Comparison of ENCODE assay signal across 28 mouse cellular contexts in the genomic region with DNA sequence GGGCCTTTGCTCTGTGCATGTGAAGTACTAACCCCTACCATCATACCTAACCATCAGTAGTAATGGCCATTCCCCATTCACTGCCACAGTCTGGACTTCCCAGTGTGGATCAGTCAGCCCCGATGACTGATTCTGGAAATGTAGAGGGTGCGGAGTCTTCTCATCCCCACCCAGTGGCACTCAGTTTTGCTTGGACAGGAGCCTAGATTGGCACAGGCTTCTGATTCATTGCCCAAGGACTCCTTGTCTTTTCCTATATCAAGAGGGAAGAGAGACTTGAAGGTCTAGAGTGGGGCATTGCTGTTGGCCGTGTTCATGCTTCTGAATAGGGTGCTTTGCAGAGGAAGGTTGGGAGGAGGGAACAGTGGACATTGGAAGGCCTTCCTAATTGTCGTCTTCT.
"Had no signal": no experiment of that assay in that cellular context is flagged by ENCODE, and none has a peak within 500 bp of the region (broad histone marks: within the 10 kb centered on the region; RNA-seq: fewer than 3 reads in every experiment).

No protein-coding gene starts in this region.

- ATAC-seq: hindbrain, embryonic 16.5 days; inflammation-experienced regulatory T-cells, adult 6 months; intestine, embryonic 15.5 days; intestine, postnatal 0 days; liver, postnatal 0 days had no signal

- H3K27ac ChIP-seq: gastrocnemius, adult 2 months; heart, adult 2 months; heart, embryonic 13.5 days; heart, embryonic 15.5 days; hindbrain, embryonic 10.5 days; hindbrain, embryonic 12.5 days; hindbrain, embryonic 14.5 days; intestine, embryonic 15.5 days; left cerebral cortex, adult 2 months; limb, embryonic 10.5 days; limb, embryonic 12.5 days; liver, embryonic 13.5 days; liver, embryonic 15.5 days had no signal

- H3K4me3 ChIP-seq: gastrocnemius, adult 2 months; heart, adult 2 months; heart, embryonic 13.5 days; heart, embryonic 15.5 days; hindbrain, embryonic 10.5 days; hindbrain, embryonic 12.5 days; intestine, embryonic 15.5 days; left cerebral cortex, adult 2 months; limb, embryonic 10.5 days; limb, embryonic 12.5 days; liver, embryonic 13.5 days; liver, embryonic 15.5 days had no signal

- DNase-seq: gastrocnemius, adult 2 months; gastrocnemius, postnatal 10 days; gastrocnemius, postnatal 25 days; heart, adult 2 months; heart, postnatal 14 days; heart, postnatal 4 days; kidney, adult 18-20 months; kidney, adult 8-10 months; kidney, postnatal 10 days; kidney, postnatal 25 days; kidney, postnatal 4 days; layer of hippocampus, adult 9-11 months; liver; liver, embryonic 13.5 days; liver, postnatal 0 days had no signal
